Mouse (Mus musculus): ENCODE data around the gene Ubtd2. TPM values are rescaled to one million over a fixed set of nuclear protein-coding genes. Genes with fewer than 3 reads are reported as not detected.
A peak's percentile ranks its signal among the peaks of the same experiment; 100 is the strongest.

The Ubtd2 gene
- polyA plus RNA-seq, 1 experiment from 2014 or later = 57.3 TPM

- 88% methylated on average over 5 of the region's 5 CpGs for WGBS
Observed at GRCm38 (mm10) chr11:32544497-32544896, 89.3 kb downstream of the Ubtd2 start.

GRCm38 (mm10) chr11:32545605-32546004 is 90.4 kb downstream of the Ubtd2 start:
- ATAC-seq (ENCODE audit: insufficient read depth) = no peak

More at GRCm38 (mm10) chr11:32544497-32544896, 89.3 kb downstream of the Ubtd2 start:
- TF ChIP-seq CTCF (IDR thresholded peaks at IDR 0.05; ENCODE audit: low read depth) = no peak
- Histone ChIP-seq H3K4me1 (ENCODE audit: insufficient read depth) (peaks cover 19% of the 10 kb centered on the region), H3K9me3 (ENCODE audit: low read depth, low read length) (no peaks in the 10 kb centered on the region), H3K9ac (no peak overlapping the region), H3K27me3 (ENCODE audit: insufficient read depth, low read length) (no peaks in the 10 kb centered on the region), H3K4me3 (ENCODE audit: low read depth, low read length) (no peak overlapping the region), H3K4me2 (no peak overlapping the region), H3K27ac (ENCODE audit: low read depth) (no peak overlapping the region), H3K36me3 (ENCODE audit: insufficient read depth) (no peaks in the 10 kb centered on the region)
- DNase-seq = no peak
- ATAC-seq (ENCODE audit: insufficient read depth) = no peak

GRCm38 (mm10) chr11:32546483-32546882 is 91.3 kb downstream of the Ubtd2 start:
- Histone ChIP-seq H3K4me2 (no peak overlapping the region), H3K9me3 (ENCODE audit: low read depth, low read length) (no peaks in the 10 kb centered on the region), H3K9ac (no peak overlapping the region), H3K27ac (ENCODE audit: low read depth) (no peak overlapping the region), H3K36me3 (ENCODE audit: insufficient read depth) (no peaks in the 10 kb centered on the region), H3K27me3 (ENCODE audit: insufficient read depth, low read length) (no peaks in the 10 kb centered on the region), H3K4me1 (ENCODE audit: insufficient read depth) (peaks cover 14% of the 10 kb centered on the region; the same call in 1 of the 2 replicates), H3K4me3 (ENCODE audit: low read depth, low read length) (no peak overlapping the region)
- TF ChIP-seq CTCF (IDR thresholded peaks at IDR 0.05; ENCODE audit: low read depth) = no peak
- ATAC-seq (ENCODE audit: insufficient read depth) (no peak), DNase-seq (peak; percentile 67)
- WGBS = 51% methylated on average over 5 of the region's 5 CpGs

More at GRCm38 (mm10) chr11:32545605-32546004, 90.4 kb downstream of the Ubtd2 start:
- Histone ChIP-seq H3K36me3 (ENCODE audit: insufficient read depth) (no peaks in the 10 kb centered on the region), H3K27me3 (ENCODE audit: insufficient read depth, low read length) (no peaks in the 10 kb centered on the region), H3K9me3 (ENCODE audit: low read depth, low read length) (no peaks in the 10 kb centered on the region), H3K9ac (no peak overlapping the region), H3K4me2 (no peak overlapping the region), H3K27ac (ENCODE audit: low read depth) (no peak overlapping the region), H3K4me1 (ENCODE audit: insufficient read depth) (peaks cover 14% of the 10 kb centered on the region), H3K4me3 (ENCODE audit: low read depth, low read length) (no peak overlapping the region)
- no peak for TF ChIP-seq CTCF (IDR thresholded peaks at IDR 0.05; ENCODE audit: low read depth)
- WGBS = 79% methylated on average over 12 of the region's 12 CpGs
- DNase-seq = no peak

GRCm38 (mm10) chr11:32547391-32547947 is 92.3 kb downstream of the Ubtd2 start:
- H3K36me3 ChIP-seq (ENCODE audit: insufficient read depth) = no peaks in the 10 kb centered on the region
- no peak overlapping the region for H3K4me2 ChIP-seq
- no peak for TF ChIP-seq CTCF (IDR thresholded peaks at IDR 0.05; ENCODE audit: low read depth)
- peak overlapping the region; percentile 42; the same call in 1 of the 2 replicates for H3K27ac ChIP-seq (ENCODE audit: low read depth)
- H3K9me3 ChIP-seq (ENCODE audit: low read depth, low read length) = no peaks in the 10 kb centered on the region
- 63% methylated on average over 10 of the region's 10 CpGs for WGBS
- no peak overlapping the region for H3K9ac ChIP-seq
- no peak for DNase-seq
- H3K4me3 ChIP-seq (ENCODE audit: low read depth, low read length) = no peak overlapping the region
- ATAC-seq (ENCODE audit: insufficient read depth) = no peak
- peaks cover 17% of the 10 kb centered on the region for H3K4me1 ChIP-seq (ENCODE audit: insufficient read depth)
- no peaks in the 10 kb centered on the region for H3K27me3 ChIP-seq (ENCODE audit: insufficient read depth, low read length)

- 36% methylated on average over 4 of the region's 4 CpGs for WGBS
- no peak for TF ChIP-seq CTCF (IDR thresholded peaks at IDR 0.05; ENCODE audit: low read depth)
- DNase-seq = peak; percentile 80
Observed at GRCm38 (mm10) chr11:32548240-32548639, 93.1 kb downstream of the Ubtd2 start.

GRCm38 (mm10) chr11:32549236-32549635 is 94.1 kb downstream of the Ubtd2 start:
- Histone ChIP-seq H3K9me3 (ENCODE audit: low read depth, low read length) (no peaks in the 10 kb centered on the region), H3K4me1 (ENCODE audit: insufficient read depth) (peaks cover 22% of the 10 kb centered on the region), H3K27me3 (ENCODE audit: insufficient read depth, low read length) (no peaks in the 10 kb centered on the region), H3K36me3 (ENCODE audit: insufficient read depth) (no peaks in the 10 kb centered on the region), H3K4me2 (no peak overlapping the region), H3K27ac (ENCODE audit: low read depth) (no peak overlapping the region), H3K9ac (no peak overlapping the region), H3K4me3 (ENCODE audit: low read depth, low read length) (no peak overlapping the region)
- no peak for DNase-seq
- no peak for TF ChIP-seq CTCF (IDR thresholded peaks at IDR 0.05; ENCODE audit: low read depth)
- ATAC-seq (ENCODE audit: insufficient read depth) = no peak
- 64% methylated on average over 6 of the region's 6 CpGs for WGBS

More at GRCm38 (mm10) chr11:32548240-32548639, 93.1 kb downstream of the Ubtd2 start:
- peak overlapping the region; percentile 42; the same call in 1 of the 2 replicates for H3K27ac ChIP-seq (ENCODE audit: low read depth)
- H3K4me3 ChIP-seq (ENCODE audit: low read depth, low read length) = no peak overlapping the region
- no peaks in the 10 kb centered on the region for H3K36me3 ChIP-seq (ENCODE audit: insufficient read depth)
- no peaks in the 10 kb centered on the region for H3K9me3 ChIP-seq (ENCODE audit: low read depth, low read length)
- no peak overlapping the region for H3K4me2 ChIP-seq
- peak; percentile 41; the same call in 1 of the 2 replicates for ATAC-seq (ENCODE audit: insufficient read depth)
- H3K27me3 ChIP-seq (ENCODE audit: insufficient read depth, low read length) = no peaks in the 10 kb centered on the region
- H3K9ac ChIP-seq = no peak overlapping the region
- H3K4me1 ChIP-seq (ENCODE audit: insufficient read depth) = peaks cover 20% of the 10 kb centered on the region

GRCm38 (mm10) chr11:32550102-32550501 is 94.9 kb downstream of the Ubtd2 start:
- Histone ChIP-seq H3K4me3 (ENCODE audit: low read depth, low read length) (no peak overlapping the region), H3K27me3 (ENCODE audit: insufficient read depth, low read length) (no peaks in the 10 kb centered on the region), H3K4me2 (no peak overlapping the region), H3K9ac (no peak overlapping the region), H3K27ac (ENCODE audit: low read depth) (no peak overlapping the region), H3K9me3 (ENCODE audit: low read depth, low read length) (no peaks in the 10 kb centered on the region), H3K36me3 (ENCODE audit: insufficient read depth) (no peaks in the 10 kb centered on the region), H3K4me1 (ENCODE audit: insufficient read depth) (peaks cover 22% of the 10 kb centered on the region)
- ATAC-seq (ENCODE audit: insufficient read depth) (no peak), DNase-seq (no peak)
- no peak for TF ChIP-seq CTCF (IDR thresholded peaks at IDR 0.05; ENCODE audit: low read depth)
- WGBS = 51% methylated on average over 4 of the region's 4 CpGs

Measured in lung, embryonic 14.5 days (tissue).